Mouse (Mus musculus): ENCODE results near the gene Sh3bp4. TPM values are rescaled to one million over a fixed set of nuclear protein-coding genes. Genes with fewer than 3 reads are reported as not detected.

The Sh3bp4 gene
- polyA plus RNA-seq, 1 experiment: 3.6 TPM

DNA sequence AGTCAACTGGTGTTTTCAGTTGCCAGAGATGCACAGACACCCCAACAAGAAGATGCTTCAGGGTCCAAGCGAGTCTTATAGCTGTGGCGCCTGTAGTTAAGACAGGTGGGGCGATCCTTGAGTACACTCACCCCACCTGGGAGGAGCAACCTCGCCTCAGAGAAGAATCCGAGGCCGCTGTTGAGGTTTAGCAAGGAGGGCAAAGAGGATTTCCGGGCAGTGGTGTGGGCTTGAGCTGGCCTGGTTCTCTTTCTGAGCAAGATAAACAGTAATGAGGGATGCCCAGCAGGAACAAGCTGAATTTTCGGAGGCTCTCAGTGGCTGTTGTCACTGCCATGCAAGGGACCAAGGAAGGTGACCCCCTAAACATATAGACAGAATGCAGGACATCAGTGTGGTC is 20.5 kb downstream of the Sh3bp4 start:
- no peak for DNase-seq (ENCODE audit: low read depth in 1 of 2, low spot score in 2 of 2)
- Histone ChIP-seq H3K4me3 (ENCODE audit: extremely low read depth, insufficient read depth, insufficient read length) (no peak overlapping the region), H3K27ac (ENCODE audit: insufficient read depth, low read length) (no peak overlapping the region), H3K27me3 (ENCODE audit: control insufficient read depth, insufficient read depth, low read length) (no peaks in the 10 kb centered on the region), H3K4me1 (ENCODE audit: control insufficient read depth, insufficient read depth, insufficient read length) (no peaks in the 10 kb centered on the region), H3K36me3 (ENCODE audit: control insufficient read depth, insufficient read depth, low read length) (no peaks in the 10 kb centered on the region)
- 62% methylated on average over 8 of the region's 8 CpGs for WGBS
- TF ChIP-seq CTCF (IDR thresholded peaks at IDR 0.05; ENCODE audit: extremely low read depth, insufficient read depth, insufficient read length, insufficient replicate concordance) (no peak), POLR2A (IDR thresholded peaks at IDR 0.05; ENCODE audit: low read depth, low read length) (no peak)

DNA sequence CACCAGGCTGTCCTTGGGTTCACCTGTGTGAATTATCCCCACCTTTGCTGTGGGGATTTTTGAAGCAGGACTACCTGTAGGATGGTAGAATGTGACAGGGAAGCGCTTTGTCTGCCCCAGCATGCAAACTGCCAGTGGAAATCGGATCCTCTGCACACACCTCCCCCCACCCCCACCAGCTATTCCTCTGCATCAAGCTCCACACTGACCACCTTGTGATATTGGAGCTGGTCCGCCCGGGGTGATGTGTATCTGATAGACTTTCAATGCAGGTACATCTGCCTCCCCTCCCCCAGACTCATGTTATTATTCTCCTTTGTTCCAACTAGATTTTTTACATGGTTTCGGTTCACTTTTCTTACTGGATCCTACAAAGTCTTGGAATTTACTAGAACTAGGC is 21.8 kb downstream of the Sh3bp4 start:
- WGBS: 84% methylated on average over 5 of the region's 5 CpGs
- Histone ChIP-seq H3K4me1 (ENCODE audit: control insufficient read depth, insufficient read depth, insufficient read length) (no peaks in the 10 kb centered on the region), H3K4me3 (ENCODE audit: extremely low read depth, insufficient read depth, insufficient read length) (no peak overlapping the region), H3K27me3 (ENCODE audit: control insufficient read depth, insufficient read depth, low read length) (no peaks in the 10 kb centered on the region), H3K27ac (ENCODE audit: insufficient read depth, low read length) (no peak overlapping the region), H3K36me3 (ENCODE audit: control insufficient read depth, insufficient read depth, low read length) (no peaks in the 10 kb centered on the region)
- TF ChIP-seq POLR2A (IDR thresholded peaks at IDR 0.05; ENCODE audit: low read depth, low read length) (no peak), CTCF (IDR thresholded peaks at IDR 0.05; ENCODE audit: extremely low read depth, insufficient read depth, insufficient read length, insufficient replicate concordance) (no peak)
- DNase-seq (ENCODE audit: low read depth in 1 of 2, low spot score in 2 of 2): no peak

DNA sequence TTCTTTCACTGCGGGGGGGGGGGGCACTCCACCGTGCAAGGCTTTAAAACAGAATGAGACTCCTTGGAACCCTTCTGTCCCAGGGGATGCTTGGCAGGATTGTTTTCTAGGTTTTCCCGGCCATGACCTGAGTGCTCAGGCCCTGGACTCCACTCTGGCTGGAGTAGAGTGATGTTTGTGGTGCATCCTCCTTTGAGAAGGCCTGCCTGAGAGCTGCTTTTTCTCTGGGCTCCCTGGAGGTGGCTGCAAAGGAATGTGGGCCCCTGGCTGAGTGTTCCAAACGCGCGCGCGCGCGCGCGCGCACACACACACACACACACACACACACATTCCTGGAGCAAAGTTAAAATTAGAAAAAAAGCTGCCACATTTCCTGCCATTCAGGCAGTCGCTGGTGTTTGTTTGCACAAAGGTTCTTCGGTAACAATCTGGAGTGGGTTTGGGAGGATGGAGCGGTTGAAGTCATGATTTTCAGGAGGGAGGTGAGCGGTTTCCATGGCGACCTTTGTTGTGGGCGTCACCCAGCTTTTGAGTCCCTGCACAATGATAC is 22.3 kb downstream of the Sh3bp4 start:
- DNase-seq (ENCODE audit: low read depth in 1 of 2, low spot score in 2 of 2): no peak
- Histone ChIP-seq H3K4me3 (ENCODE audit: extremely low read depth, insufficient read depth, insufficient read length) (no peak overlapping the region), H3K4me1 (ENCODE audit: control insufficient read depth, insufficient read depth, insufficient read length) (no peaks in the 10 kb centered on the region), H3K27me3 (ENCODE audit: control insufficient read depth, insufficient read depth, low read length) (no peaks in the 10 kb centered on the region), H3K27ac (ENCODE audit: insufficient read depth, low read length) (no peak overlapping the region), H3K36me3 (ENCODE audit: control insufficient read depth, insufficient read depth, low read length) (no peaks in the 10 kb centered on the region)
- 56% methylated on average over 19 of the region's 19 CpGs for WGBS
- TF ChIP-seq POLR2A (IDR thresholded peaks at IDR 0.05; ENCODE audit: low read depth, low read length) (no peak), CTCF (IDR thresholded peaks at IDR 0.05; ENCODE audit: extremely low read depth, insufficient read depth, insufficient read length, insufficient replicate concordance) (no peak)

DNA sequence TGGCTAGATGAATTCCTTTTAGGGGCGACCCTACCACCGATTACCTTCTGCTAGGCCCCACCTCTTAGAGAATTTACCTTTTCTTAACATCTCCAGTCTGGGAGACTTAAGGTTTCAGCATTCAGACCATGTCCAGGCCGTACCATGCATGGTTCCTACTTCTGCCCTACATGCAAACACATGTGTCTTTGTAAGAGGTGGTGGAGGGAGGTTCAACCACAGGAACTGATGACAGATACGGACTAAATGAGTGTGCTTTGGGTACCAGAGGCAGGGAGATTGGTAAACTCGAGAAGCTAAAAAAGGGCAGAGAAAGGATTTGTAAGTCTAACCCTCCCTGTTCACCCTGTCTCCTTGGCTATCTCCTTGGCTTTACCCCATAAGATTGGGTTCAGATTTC is 23.5 kb downstream of the Sh3bp4 start:
- Histone ChIP-seq H3K4me3 (ENCODE audit: extremely low read depth, insufficient read depth, insufficient read length) (no peak overlapping the region), H3K4me1 (ENCODE audit: control insufficient read depth, insufficient read depth, insufficient read length) (no peaks in the 10 kb centered on the region), H3K27me3 (ENCODE audit: control insufficient read depth, insufficient read depth, low read length) (no peaks in the 10 kb centered on the region), H3K27ac (ENCODE audit: insufficient read depth, low read length) (no peak overlapping the region), H3K36me3 (ENCODE audit: control insufficient read depth, insufficient read depth, low read length) (no peaks in the 10 kb centered on the region)
- no peak for TF ChIP-seq CTCF (IDR thresholded peaks at IDR 0.05; ENCODE audit: extremely low read depth, insufficient read depth, insufficient read length, insufficient replicate concordance)
- TF ChIP-seq POLR2A (IDR thresholded peaks at IDR 0.05; ENCODE audit: low read depth, low read length): no peak
- no peak for DNase-seq (ENCODE audit: low read depth in 1 of 2, low spot score in 2 of 2)
- 59% methylated on average over 5 of the region's 5 CpGs for WGBS

DNA sequence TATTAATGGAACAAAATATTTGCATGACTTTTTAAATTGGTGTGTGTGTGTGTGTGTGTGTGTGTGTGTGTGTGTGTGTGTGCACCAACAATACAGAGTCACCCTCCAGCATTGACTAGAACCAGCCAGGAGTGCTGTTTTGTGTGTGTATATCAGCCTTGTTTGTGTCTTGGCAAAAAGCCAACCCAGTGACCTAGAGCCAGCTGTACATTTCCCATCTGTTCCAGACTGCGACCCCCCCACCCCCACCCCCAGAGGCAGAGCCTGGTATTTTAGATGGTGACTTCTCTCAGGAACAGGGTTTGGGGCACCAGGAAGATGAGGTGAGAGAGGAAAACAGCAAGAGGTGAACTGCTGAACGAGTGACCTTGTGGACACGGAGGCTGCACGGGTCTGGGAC is 24.2 kb downstream of the Sh3bp4 start:
- DNase-seq (ENCODE audit: low read depth in 1 of 2, low spot score in 2 of 2): no peak
- Histone ChIP-seq H3K27ac (ENCODE audit: insufficient read depth, low read length) (no peak overlapping the region), H3K4me3 (ENCODE audit: extremely low read depth, insufficient read depth, insufficient read length) (no peak overlapping the region), H3K36me3 (ENCODE audit: control insufficient read depth, insufficient read depth, low read length) (no peaks in the 10 kb centered on the region), H3K4me1 (ENCODE audit: control insufficient read depth, insufficient read depth, insufficient read length) (no peaks in the 10 kb centered on the region), H3K27me3 (ENCODE audit: control insufficient read depth, insufficient read depth, low read length) (no peaks in the 10 kb centered on the region)
- 78% methylated on average over 4 of the region's 4 CpGs for WGBS
- no peak for TF ChIP-seq POLR2A (IDR thresholded peaks at IDR 0.05; ENCODE audit: low read depth, low read length)
- no peak for TF ChIP-seq CTCF (IDR thresholded peaks at IDR 0.05; ENCODE audit: extremely low read depth, insufficient read depth, insufficient read length, insufficient replicate concordance)

DNA sequence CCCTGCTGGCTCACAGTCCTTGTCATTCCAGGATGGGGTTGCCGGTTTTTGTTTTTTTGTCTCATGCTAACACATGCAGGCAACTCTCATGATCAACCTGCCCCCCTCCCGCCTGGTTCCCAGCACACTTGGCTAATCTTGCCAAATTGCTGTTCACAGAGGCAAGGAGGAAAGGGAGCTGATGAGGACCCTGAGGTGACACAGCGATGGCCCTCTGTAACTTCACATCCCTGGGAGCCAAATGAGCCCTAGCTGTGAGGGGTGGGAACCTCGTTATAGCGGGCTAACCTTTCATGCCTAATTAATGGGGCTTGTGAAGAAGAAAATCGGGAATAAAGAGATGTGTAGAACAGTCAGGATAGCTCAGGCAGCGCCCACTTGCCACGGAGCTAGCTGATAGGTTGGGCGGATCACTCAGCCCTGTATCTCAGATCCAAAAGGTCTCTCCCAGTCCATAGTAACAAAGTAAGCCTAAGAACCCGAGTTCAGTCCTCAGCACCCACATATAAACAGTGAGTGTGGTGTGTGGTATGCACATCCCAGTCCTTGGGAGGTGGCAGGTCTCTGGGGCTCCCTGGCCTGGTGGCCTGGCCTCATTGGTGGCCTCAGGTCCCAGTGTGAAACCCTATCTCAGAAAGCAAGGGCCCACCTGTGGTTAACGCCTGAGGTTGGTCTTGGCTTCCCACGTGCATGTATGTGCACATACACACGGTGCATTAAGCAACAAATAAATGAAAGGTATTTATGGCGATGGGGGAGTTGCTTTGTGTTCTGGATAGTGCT is 25.6 kb downstream of the Sh3bp4 start:
- Histone ChIP-seq H3K27ac (ENCODE audit: insufficient read depth, low read length) (no peak overlapping the region), H3K4me3 (ENCODE audit: extremely low read depth, insufficient read depth, insufficient read length) (no peak overlapping the region), H3K36me3 (ENCODE audit: control insufficient read depth, insufficient read depth, low read length) (no peaks in the 10 kb centered on the region), H3K27me3 (ENCODE audit: control insufficient read depth, insufficient read depth, low read length) (no peaks in the 10 kb centered on the region), H3K4me1 (ENCODE audit: control insufficient read depth, insufficient read depth, insufficient read length) (no peaks in the 10 kb centered on the region)
- DNase-seq (ENCODE audit: low read depth in 1 of 2, low spot score in 2 of 2): no peak
- no peak for TF ChIP-seq POLR2A (IDR thresholded peaks at IDR 0.05; ENCODE audit: low read depth, low read length)
- no peak for TF ChIP-seq CTCF (IDR thresholded peaks at IDR 0.05; ENCODE audit: extremely low read depth, insufficient read depth, insufficient read length, insufficient replicate concordance)
- 74% methylated on average over 14 of the region's 14 CpGs for WGBS
